Mouse (Mus musculus): ENCODE results near the gene Zbtb34. TPM values are rescaled to one million over a fixed set of nuclear protein-coding genes. Genes with fewer than 3 reads are reported as not detected.

Gene Zbtb34
- total RNA-seq, 2 experiments from 2014 or later = 22.9 TPM

DNA sequence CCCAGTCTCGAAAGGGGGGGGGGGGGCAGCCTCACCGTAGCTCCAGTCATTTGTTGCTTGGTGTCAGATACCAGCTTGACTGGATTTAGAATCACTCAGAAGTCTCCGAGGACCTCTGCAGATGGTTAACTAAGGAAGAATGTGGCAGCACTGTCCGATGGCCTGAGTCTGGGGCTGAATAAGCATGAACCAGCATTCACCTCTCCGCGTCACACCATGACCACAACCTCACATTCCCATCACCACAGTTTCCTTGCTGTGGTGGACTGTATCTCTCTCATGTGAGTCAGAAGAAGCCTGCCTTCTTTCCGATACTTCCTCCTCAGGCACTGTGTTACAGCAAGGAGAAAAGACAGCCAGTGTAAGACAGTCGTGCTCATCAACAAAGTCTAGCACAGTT, 71.9 kb downstream of the Zbtb34 start:
- no peak for DNase-seq (ENCODE audit: low spot score in 2 of 2)

DNA sequence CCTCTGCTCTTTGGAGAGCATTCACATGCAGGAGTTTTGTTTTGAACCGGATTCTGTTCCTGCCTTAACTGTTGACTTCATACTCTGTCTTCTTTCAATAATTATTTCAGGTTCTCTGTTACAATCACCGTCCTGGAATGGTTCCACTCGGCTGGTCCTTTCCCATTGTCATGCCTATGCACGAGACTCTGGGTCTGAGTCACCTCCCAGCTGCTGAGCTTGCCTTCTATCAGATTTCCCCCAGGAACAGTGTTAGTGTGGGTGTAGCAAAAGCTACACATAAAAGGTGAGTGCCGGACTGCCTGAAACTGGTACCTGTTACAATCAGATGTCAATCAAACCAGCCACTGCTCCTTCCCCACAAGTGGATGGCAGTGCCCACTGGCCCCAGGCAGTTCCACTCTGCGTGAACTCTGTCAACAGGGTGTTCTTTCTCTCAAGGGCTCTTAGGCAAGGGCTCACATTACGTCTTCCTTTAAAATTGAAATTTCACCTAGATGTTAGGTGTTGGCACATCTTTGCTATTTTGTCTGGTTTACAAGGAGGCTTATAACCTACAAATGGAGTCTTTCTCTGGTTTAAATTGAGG, 73.8 kb downstream of the Zbtb34 start:
- no peak for DNase-seq (ENCODE audit: low spot score in 2 of 2)

Small RNAs within 50 kb of the gene (microRNA-seq; reads per million reads assigned to microRNA genes)
- not detected for gene Gm25998

Other genes with a start within 250 kb of the Zbtb34 start
- gene Angptl2, start 215.3 kb downstream of the Zbtb34 start, total RNA-seq (2021) = 10 to 100 TPM; 41.9 to 51.7 TPM
- gene Ralgps1, start 59.8 kb downstream of the Zbtb34 start, total RNA-seq (2021) = 10 to 100 TPM in 1 of 2 experiments, 1 to 10 TPM in 1; 7.6 to 10.1 TPM
- 10 to 100 TPM; 21.5 to 24.1 TPM for gene Zbtb43, start 37.2 kb upstream of the Zbtb34 start, total RNA-seq (2021)
- 1 to 10 TPM in 1 of 2 experiments, not detected in 1; 1.5 TPM for gene Lmx1b, start 209.2 kb upstream of the Zbtb34 start, total RNA-seq (2021)

Measured in adrenal gland, postnatal 4 days (tissue).